Mouse (Mus musculus): ENCODE measurements around the gene Morc1.

GRCm38 (mm10) chr16:48403423-48403822 lies 27.6 kb upstream of the Morc1 start:
- TF ChIP-seq CTCF (IDR thresholded peaks at IDR 0.05) (no peak), POLR2A (IDR thresholded peaks at IDR 0.05; ENCODE audit: insufficient read depth, low read depth, low read length) (no peak)

All from heart, adult 2 months (tissue).